Mouse (Mus musculus) B cell, adult 2 months (primary cell): ENCODE results near the gene Wwc1.
A peak's percentile ranks its signal among the peaks of the same experiment; 100 is the strongest.

Experiments used
- DNase-seq, 2 experiments: peaks; one replicate each; pipeline ENCODE4 v3.0.0; 2022

The Wwc1 gene

GRCm38 (mm10) chr11:35980411-35980917 is at the start of gene Wwc1:
Gene Wwc1 (minus strand): TSS chr11:35980527.
- no peak for DNase-seq

GRCm38 (mm10) chr11:36020009-36020408 is 39.7 kb upstream of the Wwc1 start:
- no peak for DNase-seq

GRCm38 (mm10) chr11:36013179-36013578 is 32.9 kb upstream of the Wwc1 start:
- no peak for DNase-seq

- DNase-seq, result no peak
These were observed 29.2 kb upstream of the Wwc1 start for GRCm38 (mm10) chr11:36009281-36010208.

GRCm38 (mm10) chr11:36002900-36003299 is 22.6 kb upstream of the Wwc1 start:
- no peak for DNase-seq

- peak; percentile 56 to 57 for DNase-seq
These were observed 21.1 kb upstream of the Wwc1 start for GRCm38 (mm10) chr11:36001282-36001970.

GRCm38 (mm10) chr11:36000585-36001281 is 20.4 kb upstream of the Wwc1 start:
- no peak for DNase-seq

- DNase-seq, result no peak
These were observed 19.7 kb upstream of the Wwc1 start for GRCm38 (mm10) chr11:36000038-36000437.

- DNase-seq, result no peak
These were observed 17.7 kb upstream of the Wwc1 start for GRCm38 (mm10) chr11:35998048-35998447.

- no peak for DNase-seq
These were observed 15.0 kb upstream of the Wwc1 start for GRCm38 (mm10) chr11:35995310-35995709.

GRCm38 (mm10) chr11:35991846-35992245 is 11.5 kb upstream of the Wwc1 start:
- no peak for DNase-seq

- DNase-seq, result no peak
These were observed 9.6 kb upstream of the Wwc1 start for GRCm38 (mm10) chr11:35989967-35990366.

GRCm38 (mm10) chr11:35985841-35986393 is 5.6 kb upstream of the Wwc1 start:
- DNase-seq, result no peak

GRCm38 (mm10) chr11:35982734-35983133 is 2.4 kb upstream of the Wwc1 start:
- no peak for DNase-seq

- DNase-seq, result no peak
These were observed 455 bp downstream of the Wwc1 start for GRCm38 (mm10) chr11:35979733-35980410.

GRCm38 (mm10) chr11:35979266-35979732 is 1.0 kb downstream of the Wwc1 start:
- DNase-seq, result no peak

- no peak for DNase-seq
These were observed 2.5 kb downstream of the Wwc1 start for GRCm38 (mm10) chr11:35977796-35978195.

- DNase-seq, result no peak
These were observed 3.2 kb downstream of the Wwc1 start for GRCm38 (mm10) chr11:35977096-35977495.

- no peak for DNase-seq
These were observed 3.8 kb downstream of the Wwc1 start for GRCm38 (mm10) chr11:35976482-35976881.

- no peak for DNase-seq
These were observed 5.5 kb downstream of the Wwc1 start for GRCm38 (mm10) chr11:35974632-35975450.

- DNase-seq, result no peak
These were observed 7.2 kb downstream of the Wwc1 start for GRCm38 (mm10) chr11:35973135-35973534.
